Mouse (Mus musculus) CH12.LX (cell line): ENCODE measurements around the gene Rab4b. TPM values are rescaled to one million over a fixed set of nuclear protein-coding genes. Genes with fewer than 3 reads are reported as not detected.

Experiments
- DNase-seq: peaks from one replicate; pipeline ENCODE4 v3.0.0-alpha.2; 2013; ENCODE audit errors: extremely low read depth
- H3K27ac ChIP-seq: 2 replicates; pipeline ENCODE4 v1.5.1; 2012; ENCODE audit warnings: low read depth, mild to moderate bottlenecking, control low read depth, moderate library complexity; ENCODE audit not compliant: insufficient read depth
- H3K27me3 ChIP-seq: replicated peaks from 2 replicates; pipeline ENCODE3; 2012; ENCODE audit warnings: inconsistent platforms
- H3K36me3 ChIP-seq, 2 experiments: replicated peaks in 1 of 2; 2 replicates each; pipeline versions ENCODE3 to v1.6.1; 2012; ENCODE audit warnings: inconsistent platforms in 1 of 2, low read length in 1 of 2, mild to moderate bottlenecking in 1 of 2, mixed read lengths in 1 of 2, moderate library complexity in 1 of 2; ENCODE audit not compliant: control insufficient read depth in 1 of 2, insufficient read depth in 1 of 2
- H3K4me1 ChIP-seq, 2 experiments: 2 replicates each; pipeline ENCODE4 v1.6.1; 2012; ENCODE audit warnings: inconsistent platforms in 1 of 2, moderate library complexity in 1 of 2; ENCODE audit not compliant: insufficient read depth in 2 of 2, control insufficient read depth in 1 of 2
- H3K4me2 ChIP-seq: 2 replicates; pipeline ENCODE4 v1.6.1; 2012; ENCODE audit warnings: low read depth, mild to moderate bottlenecking, control low read depth; ENCODE audit not compliant: poor library complexity, insufficient read depth, severe bottlenecking
- H3K4me3 ChIP-seq, 3 experiments: fragments of 150-350 bp in 1 of 3; sonication (generic) in 1 of 3; replicated peaks in 1 of 3; 2 replicates each; pipeline versions ENCODE3 to v1.5.1; 2011 to 2012; ENCODE audit warnings: low read depth in 2 of 3, low read length in 2 of 3, mild to moderate bottlenecking in 2 of 3, moderate library complexity in 2 of 3, control low read depth in 1 of 3, improper control_type of control experiment in 1 of 3, inconsistent platforms in 1 of 3, mixed read lengths in 1 of 3; ENCODE audit not compliant: poor library complexity in 1 of 3
- H3K79me2 ChIP-seq: replicated peaks from 2 replicates; pipeline ENCODE4 v1.6.1; 2012; ENCODE audit warnings: mild to moderate bottlenecking, moderate library complexity; ENCODE audit not compliant: control insufficient read depth, poor library complexity, insufficient read depth, severe bottlenecking; ENCODE audit errors: extremely low read depth
- H3K9ac ChIP-seq: 2 replicates; pipeline ENCODE4 v1.6.1; 2012; ENCODE audit warnings: low read depth, mild to moderate bottlenecking, control low read depth, moderate library complexity; ENCODE audit not compliant: insufficient read depth
- H3K9me3 ChIP-seq: replicated peaks from 2 replicates; pipeline ENCODE3; 2012; ENCODE audit warnings: low read length, inconsistent platforms, mixed read lengths
- BHLHE40 ChIP-seq: IDR thresholded peaks from 2 replicates; pipeline ENCODE4 v1.6.1; 2011; ENCODE audit warnings: mild to moderate bottlenecking, low read depth, low read length, improper control_type of control experiment
- CHD1 ChIP-seq: IDR thresholded peaks from 2 replicates; pipeline ENCODE4 v1.6.1; 2012; ENCODE audit warnings: low read depth, low read length, improper control_type of control experiment, inconsistent platforms
- CHD2 ChIP-seq: IDR thresholded peaks from 2 replicates; pipeline ENCODE4 v1.6.1; 2011; ENCODE audit warnings: low read length, improper control_type of control experiment
- ELF1 ChIP-seq: IDR thresholded peaks from 2 replicates; pipeline ENCODE4 v1.6.1; 2014; ENCODE audit warnings: low read depth, mild to moderate bottlenecking, inconsistent platforms, low read length, improper control_type of control experiment
- EP300 ChIP-seq: IDR thresholded peaks from 2 replicates; pipeline ENCODE4 v1.6.1; 2011; ENCODE audit warnings: low read length, improper control_type of control experiment
- ETS1 ChIP-seq: conservative IDR thresholded peaks from 2 replicates; pipeline ENCODE4 v1.6.1; 2012; ENCODE audit warnings: low read depth, mild to moderate bottlenecking, inconsistent platforms, low read length, improper control_type of control experiment, moderate library complexity
- GABPA ChIP-seq: IDR thresholded peaks from 2 replicates; pipeline ENCODE4 v1.6.1; 2012; ENCODE audit warnings: low read depth, low read length, improper control_type of control experiment, inconsistent platforms; ENCODE audit not compliant: insufficient replicate concordance
- HCFC1 ChIP-seq: IDR thresholded peaks from 2 replicates; pipeline ENCODE4 v1.6.1; 2012; ENCODE audit warnings: low read depth, mild to moderate bottlenecking, inconsistent platforms, low read length, improper control_type of control experiment
- IRF4 ChIP-seq: IDR thresholded peaks from 2 replicates; pipeline ENCODE4 v1.6.1; 2014; ENCODE audit warnings: low read depth, mild to moderate bottlenecking, inconsistent platforms, low read length, improper control_type of control experiment
- JUN ChIP-seq: IDR thresholded peaks from 2 replicates; pipeline ENCODE4 v1.6.1; 2011; ENCODE audit warnings: low read depth, mild to moderate bottlenecking, low read length, improper control_type of control experiment, moderate library complexity; ENCODE audit not compliant: insufficient read depth
- KAT2A ChIP-seq: IDR thresholded peaks from 2 replicates; pipeline ENCODE4 v1.6.1; 2012; ENCODE audit warnings: low read length, improper control_type of control experiment, inconsistent platforms; ENCODE audit not compliant: insufficient replicate concordance
- MAX ChIP-seq: IDR thresholded peaks from 2 replicates; pipeline ENCODE4 v1.6.1; 2011; ENCODE audit warnings: low read length, improper control_type of control experiment
- MAZ ChIP-seq: IDR thresholded peaks from 2 replicates; pipeline ENCODE4 v1.6.1; 2012; ENCODE audit warnings: low read depth, mild to moderate bottlenecking, inconsistent platforms, low read length, improper control_type of control experiment, moderate library complexity
- MEF2A ChIP-seq: IDR thresholded peaks from 2 replicates; pipeline ENCODE4 v1.6.1; 2014; ENCODE audit warnings: low read depth, mild to moderate bottlenecking, inconsistent platforms, low read length, improper control_type of control experiment, borderline replicate concordance
- MXI1 ChIP-seq: IDR thresholded peaks from 2 replicates; pipeline ENCODE4 v1.6.1; 2011; ENCODE audit warnings: mild to moderate bottlenecking, low read depth, low read length, improper control_type of control experiment
- MYC ChIP-seq: IDR thresholded peaks from 2 replicates; pipeline ENCODE4 v1.6.1; 2011; ENCODE audit warnings: low read depth, mild to moderate bottlenecking, improper control_type of control experiment, low read length
- NELFE ChIP-seq: IDR thresholded peaks from 2 replicates; pipeline ENCODE4 v1.6.1; 2011; ENCODE audit warnings: low read depth, low read length, improper control_type of control experiment
- PAX5 ChIP-seq: IDR thresholded peaks from 2 replicates; pipeline ENCODE4 v1.6.1; 2012; ENCODE audit warnings: low read length, inconsistent platforms, mixed read lengths
- POLR2A ChIP-seq: IDR thresholded peaks from 2 replicates; pipeline ENCODE4 v1.6.1; 2011; ENCODE audit warnings: low read depth, mild to moderate bottlenecking, improper control_type of control experiment, low read length
- POLR2AphosphoS2 ChIP-seq: IDR thresholded peaks from 2 replicates; pipeline ENCODE4 v1.6.1; 2011; ENCODE audit warnings: low read depth, low read length, improper control_type of control experiment
- RAD21 ChIP-seq: IDR thresholded peaks from 2 replicates; pipeline ENCODE4 v1.6.1; 2011; ENCODE audit warnings: low read depth, mild to moderate bottlenecking, low read length, improper control_type of control experiment, moderate library complexity
- SIN3A ChIP-seq: IDR thresholded peaks from 2 replicates; pipeline ENCODE4 v1.6.1; 2012; ENCODE audit warnings: low read length, improper control_type of control experiment, inconsistent platforms
- TBP ChIP-seq: conservative IDR thresholded peaks from 2 replicates; pipeline ENCODE4 v1.6.1; 2011; ENCODE audit warnings: low read depth, low read length, improper control_type of control experiment
- TCF12 ChIP-seq: IDR thresholded peaks from 2 replicates; pipeline ENCODE4 v1.6.1; 2014; ENCODE audit warnings: low read depth, mild to moderate bottlenecking, inconsistent platforms, low read length, improper control_type of control experiment
- UBTF ChIP-seq: IDR thresholded peaks from 2 replicates; pipeline ENCODE4 v1.6.1; 2012; ENCODE audit warnings: low read depth, mild to moderate bottlenecking, inconsistent platforms, low read length, improper control_type of control experiment, moderate library complexity
- USF1 ChIP-seq: IDR thresholded peaks from 2 replicates; pipeline ENCODE4 v1.6.1; 2014; ENCODE audit warnings: low read depth, mild to moderate bottlenecking, inconsistent platforms, low read length, improper control_type of control experiment
- ZC3H11A ChIP-seq: IDR thresholded peaks from 2 replicates; pipeline ENCODE4 v1.6.1; 2012; ENCODE audit warnings: low read depth, mild to moderate bottlenecking, inconsistent platforms, low read length, improper control_type of control experiment
- ZMIZ1 ChIP-seq: IDR thresholded peaks from 2 replicates; pipeline ENCODE4 v1.6.1; 2012; ENCODE audit warnings: low read depth, mild to moderate bottlenecking, inconsistent platforms, low read length, improper control_type of control experiment
- dilution Hi-C: fragments of 300-500 bp; cut with MboI; formaldehyde crosslinking; loops from 2 replicates; pipeline ENCODE4 v1.14.3; 2020; ENCODE audit warnings: low sequenced_read_pairs; ENCODE audit not compliant: extremely low pct_unique_long_range_greater_than_20kb, extremely low pct_ligation_motif_present
- in situ Hi-C: fragments of 300-500 bp; cut with MboI; formaldehyde crosslinking; loops from 3 replicates; pipeline ENCODE4 v1.14.3; 2019; ENCODE audit warnings: low sequenced_read_pairs, low pct_ligation_motif_present, low pct_unique_long_range_greater_than_20kb, mixed read lengths
- polyA plus RNA-seq: library from polyadenylated mRNA; unstranded; fragments of >175 nt; gene quantifications from 2 replicates; pipeline ENCODE4 v1.2.1, GENCODE M21; 2012; ENCODE audit warnings: low read depth; ENCODE audit not compliant: insufficient read length
- total RNA-seq, 2 experiments: library from RNA; depleted of rRNA; stranded (reverse); fragments of 300-350 nt in 1 of 2; fragments of >200 nt in 1 of 2; gene quantifications; 2 replicates each; pipeline ENCODE4 v1.2.3; 2012 to 2014

Rab4b gene
- total and polyA plus RNA-seq, 3 experiments = 26.2 to 85.5 (median 39.4) TPM

DNA sequence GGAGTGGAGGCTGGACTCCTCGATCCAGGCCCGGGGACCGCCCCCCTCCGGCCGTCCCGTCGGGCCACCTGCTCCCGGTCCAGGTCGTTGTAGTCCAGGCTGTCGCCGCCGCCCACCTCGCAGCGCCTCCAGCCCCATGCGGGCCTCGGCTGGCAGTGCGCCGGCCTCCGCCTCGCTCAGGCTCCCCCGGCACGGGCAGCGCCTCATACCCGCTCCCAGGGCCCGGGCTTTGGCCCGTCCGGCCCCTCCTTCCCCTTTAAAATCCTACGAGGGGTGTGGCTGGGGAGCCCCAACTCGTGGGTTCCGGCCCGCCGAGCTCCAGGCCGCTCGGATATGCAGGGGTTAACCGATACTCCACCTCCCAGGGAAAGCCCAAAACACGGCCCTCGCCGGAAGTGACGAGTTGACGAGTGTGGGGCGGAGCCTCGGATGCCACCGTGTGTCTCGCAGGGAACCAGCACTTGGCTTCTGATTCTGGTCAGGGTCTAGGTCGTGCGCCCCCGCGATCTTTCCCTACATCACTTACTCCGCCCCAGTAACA, 49.7 kb upstream of the Rab4b start, which contains the start of gene Itpkc:
Gene Itpkc, minus strand, starts transcription at position 381 of the 541 bp plus-strand sequence.
- Histone ChIP-seq H3K79me2 (peaks cover 14% of the 10 kb centered on the region; the same call in 1 of the 2 replicates), H3K4me2 (peak within 1 kb of the TSS; percentile 78), H3K9ac (peak within 1 kb of the TSS; percentile 66), H3K36me3 (peaks cover 0 to 12% of the 10 kb centered on the region in 2 experiments), H3K9me3 (no peaks in the 10 kb centered on the region)
- DNase-seq = peak; percentile 95
- 0 out of 2 replicates have a peak, but pooled peaks have one; percentile 33 for TF ChIP-seq BHLHE40
- TF ChIP-seq EP300 = no peak
- no peak for TF ChIP-seq ZC3H11A
- TF ChIP-seq NELFE = peak; percentile 96
- TF ChIP-seq UBTF = peak; percentile 76; the same call in 1 of the 2 replicates
- peak; percentile 96 for TF ChIP-seq TCF12
- TF ChIP-seq ETS1 = peak; percentile 69
- peak; percentile 87 for TF ChIP-seq ZMIZ1
- TF ChIP-seq RAD21 = no peak
- peak; percentile 71; the same call in 1 of the 2 replicates for TF ChIP-seq MAZ
- no peak; the same call in none of the 2 replicates for TF ChIP-seq MAX
- TF ChIP-seq ELF1 = peak; percentile 69
- TF ChIP-seq IRF4 = peak; percentile 91
- TF ChIP-seq POLR2A = peak; percentile 95
- TF ChIP-seq HCFC1 = peak; percentile 69
- TF ChIP-seq POLR2AphosphoS2 = peak; percentile 89
- 0 out of 2 replicates have a peak, but pooled peaks have one; percentile 62 for TF ChIP-seq KAT2A
- TF ChIP-seq JUN = no peak
- TF ChIP-seq TBP = peak; percentile 75
- peak; percentile 57 for TF ChIP-seq MEF2A
- TF ChIP-seq USF1 = no peak
- peak; percentile 98 for TF ChIP-seq MXI1
- TF ChIP-seq CHD2 = 0 out of 2 replicates have a peak, but pooled peaks have one; percentile 27
- no peak for TF ChIP-seq CHD1
- no peak for TF ChIP-seq PAX5
- peak; percentile 94 for TF ChIP-seq SIN3A
- TF ChIP-seq MYC = 0 out of 2 replicates have a peak, but pooled peaks have one; percentile 35
- TF ChIP-seq GABPA = no peak
- TF ChIP-seq, all 38 proteins: peak for 19
- Histone ChIP-seq H3K4me3 (peak within 1 kb of the TSS; percentile 78 to 86 (median 81)), H3K4me1 (peaks cover 21 to 57% of the 10 kb centered on the region in 2 experiments), H3K27me3 (no peaks in the 10 kb centered on the region), H3K27ac (peak within 1 kb of the TSS; percentile 44; the same call in 1 of the 2 replicates)
- in situ Hi-C loops = loop anchor here (5.0 kb wide), 2 partner anchors 36 to 66 kb away; no protein-coding TSS in a partner anchor
- dilution Hi-C loops = no loop called here
